Mouse (Mus musculus): ENCODE measurements around the gene Ak3.
"Not testable (repeated sequence)": the region's sequence is repeated elsewhere in the genome, so short reads cannot be mapped to it uniquely, and the experiment has no call there.

Gene Ak3

GRCm38 (mm10) chr19:29042647-29043046 is 5.1 kb downstream of the Ak3 start:
- DNase-seq (ENCODE audit: low spot score), result no peak

GRCm38 (mm10) chr19:29042143-29042542 is 5.6 kb downstream of the Ak3 start:
- no peak for DNase-seq (ENCODE audit: low spot score)

- DNase-seq (ENCODE audit: low spot score), result no peak
These were observed 7.6 kb downstream of the Ak3 start for GRCm38 (mm10) chr19:29040206-29040605.

- DNase-seq (ENCODE audit: low spot score), result no peak
These were observed 8.4 kb downstream of the Ak3 start for GRCm38 (mm10) chr19:29039334-29039733.

GRCm38 (mm10) chr19:29037541-29037940 is 10.2 kb downstream of the Ak3 start:
- no peak for DNase-seq (ENCODE audit: low spot score)

GRCm38 (mm10) chr19:29037026-29037425 is 10.7 kb downstream of the Ak3 start:
- no peak for DNase-seq (ENCODE audit: low spot score)

- no peak for DNase-seq (ENCODE audit: low spot score)
These were observed 15.1 kb downstream of the Ak3 start for GRCm38 (mm10) chr19:29032662-29033061.

- no peak for DNase-seq (ENCODE audit: low spot score)
These were observed 16.0 kb downstream of the Ak3 start for GRCm38 (mm10) chr19:29031788-29032187.

- no peak for DNase-seq (ENCODE audit: low spot score)
These were observed 23.3 kb downstream of the Ak3 start for GRCm38 (mm10) chr19:29024391-29024947.

- DNase-seq (ENCODE audit: low spot score), result no peak
These were observed 25.9 kb downstream of the Ak3 start for GRCm38 (mm10) chr19:29021754-29022345.

- no peak for DNase-seq (ENCODE audit: low spot score)
These were observed 28.1 kb downstream of the Ak3 start for GRCm38 (mm10) chr19:29019647-29020046.

- no peak for DNase-seq (ENCODE audit: low spot score)
These were observed 31.0 kb downstream of the Ak3 start for GRCm38 (mm10) chr19:29016786-29017185.

- DNase-seq (ENCODE audit: low spot score), result no peak
These were observed 31.5 kb downstream of the Ak3 start for GRCm38 (mm10) chr19:29016204-29016765.

- no peak for DNase-seq (ENCODE audit: low spot score)
These were observed 32.2 kb downstream of the Ak3 start for GRCm38 (mm10) chr19:29015410-29016203.

GRCm38 (mm10) chr19:29014466-29015055 is 33.2 kb downstream of the Ak3 start:
- no peak for DNase-seq (ENCODE audit: low spot score)

GRCm38 (mm10) chr19:29011355-29011990 is 36.3 kb downstream of the Ak3 start:
- DNase-seq (ENCODE audit: low spot score), result no peak

GRCm38 (mm10) chr19:29009046-29009445 is 38.7 kb downstream of the Ak3 start:
- DNase-seq (ENCODE audit: low spot score), result no peak

- DNase-seq (ENCODE audit: low spot score), result no peak
These were observed 39.6 kb downstream of the Ak3 start for GRCm38 (mm10) chr19:29008069-29008706.

GRCm38 (mm10) chr19:29000321-29000720 is 47.4 kb downstream of the Ak3 start:
- not testable (repeated sequence) for DNase-seq (ENCODE audit: low spot score)

GRCm38 (mm10) chr19:28997976-28998630 is 49.7 kb downstream of the Ak3 start:
- no peak for DNase-seq (ENCODE audit: low spot score)

GRCm38 (mm10) chr19:28995366-28995765 is 52.4 kb downstream of the Ak3 start:
- no peak for DNase-seq (ENCODE audit: low spot score)

Data from ovary, postnatal 14 days (tissue).